Mouse (Mus musculus): ENCODE measurements around the gene Gm20388.

Gm20388 gene

GRCm38 (mm10) chr8:122330446-122331133 lies 2419.9 kb downstream of the Gm20388 start:
- no peak for DNase-seq (ENCODE audit: low spot score in 2 of 2)

GRCm38 (mm10) chr8:122331134-122331523 lies 2420.5 kb downstream of the Gm20388 start:
- DNase-seq (ENCODE audit: low spot score in 2 of 2) = no peak

DNA sequence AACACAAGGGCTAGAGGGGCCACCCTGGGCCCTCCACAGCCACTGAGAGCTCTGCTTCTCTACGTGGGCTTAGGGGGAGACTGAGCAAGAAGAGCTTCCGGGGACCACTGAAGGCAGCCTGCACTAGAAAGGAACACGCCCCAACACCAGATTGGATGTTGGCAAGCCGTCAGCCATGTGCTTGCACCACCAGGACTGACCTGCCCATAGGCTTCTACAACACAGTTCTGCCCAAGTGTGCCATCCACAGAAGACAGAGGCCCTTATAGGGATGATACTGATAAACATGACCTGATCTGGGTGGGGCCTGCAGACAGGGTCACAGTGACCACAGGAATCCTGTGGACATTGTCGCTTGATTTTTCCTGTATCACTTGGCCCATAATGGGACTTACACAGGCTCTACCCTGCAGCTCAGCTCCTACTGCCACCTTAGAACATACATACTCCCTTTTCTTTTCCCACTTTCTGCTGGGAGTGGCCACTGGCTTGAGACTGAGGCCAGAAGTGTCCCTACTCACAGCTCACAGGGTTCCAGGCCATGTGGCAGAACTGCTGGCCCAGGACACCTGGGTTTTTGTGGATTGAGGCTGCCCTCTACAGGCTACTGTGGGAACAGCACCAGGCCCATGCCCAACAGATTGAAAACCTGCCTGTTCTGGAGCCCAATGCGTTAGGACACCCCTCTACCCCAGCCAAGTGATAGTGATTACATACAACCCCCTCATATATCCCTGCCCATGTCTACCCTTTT lies 2422.3 kb downstream of the Gm20388 start:
- peak; percentile 60 to 82 for DNase-seq (ENCODE audit: low spot score in 2 of 2)

DNA sequence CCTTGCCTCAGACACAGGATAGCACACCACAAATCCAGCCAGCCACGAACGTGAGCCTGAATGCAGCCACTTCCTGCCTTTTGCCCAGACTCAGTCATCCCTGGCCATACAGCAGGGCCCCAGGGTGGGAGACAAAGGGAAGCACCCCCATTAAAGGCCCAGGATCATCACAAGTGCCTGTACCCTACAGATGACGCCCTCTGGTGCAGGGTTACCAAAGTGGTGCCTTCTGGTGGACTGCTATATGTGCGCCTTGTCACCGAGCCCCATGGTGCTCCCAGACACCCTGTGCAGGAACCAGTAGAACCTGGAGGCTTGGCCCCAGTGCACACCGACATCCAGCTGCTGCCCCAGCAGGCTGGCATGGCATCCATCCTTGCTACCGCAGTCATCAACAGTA lies 2422.9 kb downstream of the Gm20388 start:
- no peak for DNase-seq (ENCODE audit: low spot score in 2 of 2)

DNA sequence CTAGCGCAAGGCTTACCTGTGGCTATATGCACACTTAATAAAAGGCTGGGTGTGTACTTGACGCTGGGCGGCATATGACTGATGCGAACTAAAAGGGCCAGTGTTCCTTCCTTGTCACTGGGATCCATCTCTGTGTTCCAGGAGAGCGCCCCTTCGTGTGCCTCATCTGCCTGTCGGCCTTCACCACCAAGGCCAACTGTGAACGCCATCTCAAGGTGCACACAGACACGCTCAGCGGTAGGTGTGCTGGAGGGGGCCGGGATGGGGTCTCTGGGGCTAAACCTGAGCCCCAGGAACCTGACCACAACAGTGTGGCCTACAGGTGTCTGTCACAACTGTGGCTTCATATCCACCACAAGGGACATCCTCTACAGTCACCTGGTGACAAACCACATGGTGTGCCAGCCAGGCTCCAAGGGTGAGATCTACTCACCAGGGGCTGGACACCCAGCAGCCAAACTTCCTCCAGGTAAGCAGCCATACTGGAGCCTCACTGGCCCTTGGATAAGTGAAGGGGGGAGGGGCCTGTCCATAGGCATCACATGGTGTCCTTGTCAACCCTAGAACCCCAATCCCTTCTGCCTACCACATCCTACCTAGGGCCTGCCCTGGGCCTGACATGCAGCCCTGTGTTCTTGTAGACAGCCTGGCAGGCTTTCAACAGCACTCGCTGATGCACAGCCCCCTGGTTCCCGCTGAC lies 2424.3 kb downstream of the Gm20388 start:
- no peak for DNase-seq (ENCODE audit: low spot score in 2 of 2)

- DNase-seq (ENCODE audit: low spot score in 2 of 2) = no peak
These were observed 2425.1 kb downstream of the Gm20388 start for GRCm38 (mm10) chr8:122335638-122336250.

DNA sequence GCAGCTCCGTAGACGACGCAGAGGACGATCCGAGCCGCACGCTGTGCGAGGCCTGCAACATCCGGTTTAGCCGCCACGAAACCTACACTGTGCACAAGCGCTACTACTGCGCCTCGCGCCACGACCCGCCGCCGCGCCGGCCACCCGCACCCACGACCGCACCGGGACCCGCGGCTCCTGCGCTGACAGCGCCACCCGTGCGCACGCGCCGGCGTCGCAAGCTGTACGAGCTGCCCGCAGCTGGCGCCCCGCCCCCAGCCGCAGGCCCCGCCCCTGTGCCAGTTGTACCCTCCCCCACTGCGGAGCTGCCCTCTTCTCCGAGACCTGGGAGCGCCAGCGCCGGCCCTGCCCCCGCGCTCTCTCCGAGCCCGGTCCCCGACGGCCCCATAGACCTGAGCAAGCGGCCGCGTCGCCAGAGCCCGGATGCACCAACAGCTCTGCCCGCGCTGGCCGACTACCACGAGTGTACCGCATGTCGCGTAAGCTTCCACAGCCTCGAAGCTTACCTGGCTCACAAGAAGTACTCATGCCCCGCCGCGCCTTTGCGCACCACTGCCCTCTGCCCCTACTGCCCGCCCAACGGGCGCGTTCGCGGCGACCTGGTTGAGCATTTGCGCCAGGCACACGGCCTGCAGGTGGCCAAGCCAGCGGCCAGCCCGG lies 2425.7 kb downstream of the Gm20388 start:
- peak in 1 of 2 experiments; percentile 36 for DNase-seq (ENCODE audit: low spot score in 2 of 2)

DNA sequence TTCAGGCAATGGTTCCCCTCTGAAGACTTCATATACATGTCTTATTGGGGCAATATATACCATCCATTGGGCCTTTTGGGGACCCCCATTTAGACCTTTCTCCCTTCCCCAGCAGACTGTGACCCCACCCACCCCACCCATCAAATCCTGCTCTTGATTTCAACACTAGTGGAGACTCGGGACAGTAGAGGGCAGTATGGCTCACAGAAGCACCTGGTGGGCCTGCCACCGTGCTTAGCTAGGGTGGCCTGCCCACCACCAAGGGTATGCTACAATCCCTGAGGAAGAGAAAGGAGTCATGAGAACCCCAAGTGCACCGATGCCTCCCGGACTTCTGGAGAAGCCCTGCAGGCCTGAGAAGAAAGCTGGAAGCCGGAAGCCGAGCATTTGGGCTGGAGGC lies 2428.2 kb downstream of the Gm20388 start:
- DNase-seq (ENCODE audit: low spot score in 2 of 2) = no peak

DNA sequence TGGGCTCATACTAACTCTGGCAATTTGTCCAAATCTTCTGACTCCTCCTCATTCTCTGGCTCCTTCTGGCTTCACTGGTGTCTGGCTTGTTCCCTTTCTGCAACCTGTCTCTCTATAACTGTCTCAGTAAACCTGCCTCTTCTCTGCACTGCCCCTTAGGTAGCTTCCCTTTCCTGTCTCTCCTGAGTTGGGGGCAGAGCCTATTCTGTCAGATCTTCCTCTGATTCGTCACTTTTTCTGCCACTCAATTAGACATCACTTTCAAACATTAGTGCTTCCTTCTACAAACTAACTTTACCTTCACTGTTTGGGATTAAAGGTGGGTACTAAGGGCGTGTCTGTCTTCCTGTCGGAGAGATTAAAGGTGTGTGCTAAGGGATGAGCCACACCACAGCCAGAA lies 2430.1 kb downstream of the Gm20388 start:
- DNase-seq (ENCODE audit: low spot score in 2 of 2) = no peak

DNA sequence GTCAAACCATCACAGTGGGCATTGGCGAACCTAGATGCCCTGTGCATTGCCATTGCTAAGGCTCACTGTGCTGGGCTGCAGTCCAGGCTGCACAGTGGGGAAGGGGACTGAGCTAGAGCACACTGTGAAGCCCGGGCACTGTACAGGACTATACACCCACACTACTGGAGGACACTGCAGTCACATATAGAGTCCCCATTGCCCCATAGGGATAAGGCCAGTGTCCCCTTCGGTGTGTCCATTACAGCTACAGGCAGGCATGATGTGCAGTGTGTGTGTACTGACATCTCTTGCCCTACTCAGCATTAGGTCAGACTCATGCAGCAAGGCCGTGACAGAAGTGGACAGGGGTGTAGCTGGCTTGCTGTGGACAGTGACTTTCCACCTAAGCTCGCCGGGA lies 2431.1 kb downstream of the Gm20388 start:
- no peak for DNase-seq (ENCODE audit: low spot score in 2 of 2)

DNA sequence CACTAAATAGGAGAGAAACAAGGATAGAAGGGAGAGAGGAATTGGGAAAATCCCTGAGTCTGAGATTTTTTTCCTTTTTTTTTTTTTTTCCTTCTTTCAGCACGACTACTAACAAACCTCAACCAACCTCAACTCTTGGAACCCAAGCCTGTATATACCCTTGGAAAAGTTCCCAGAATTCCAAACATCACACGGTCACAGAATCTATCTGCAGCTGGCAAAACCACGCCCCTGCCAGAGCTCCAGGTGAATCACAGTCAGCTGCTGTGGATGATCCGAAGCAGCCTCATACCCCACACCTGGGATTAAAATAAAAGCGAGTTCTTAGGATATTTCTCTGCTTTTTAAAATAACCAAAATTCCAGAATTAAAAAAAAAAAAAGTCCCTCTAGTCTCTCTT lies 2431.7 kb downstream of the Gm20388 start:
- DNase-seq (ENCODE audit: low spot score in 2 of 2) = no peak

DNA sequence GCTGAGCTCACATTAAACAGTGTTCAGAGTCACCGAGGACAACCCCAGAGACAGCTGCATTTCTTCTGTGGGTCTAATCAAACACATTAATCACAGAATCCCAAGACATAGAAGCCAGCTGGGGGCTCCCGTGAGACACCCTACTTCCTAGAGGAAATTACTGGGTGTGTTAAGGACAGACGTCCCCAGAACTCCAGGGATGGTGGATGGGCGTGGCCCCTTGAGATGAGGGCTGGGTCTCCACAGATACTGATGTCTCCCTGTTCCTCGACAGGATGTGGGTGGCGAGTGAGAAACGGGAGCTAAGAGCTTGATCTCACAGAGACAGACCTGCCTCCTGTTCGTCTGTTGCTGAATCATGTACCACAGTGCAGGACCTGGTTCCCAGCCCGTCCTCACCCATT lies 2432.2 kb downstream of the Gm20388 start:
- DNase-seq (ENCODE audit: low spot score in 2 of 2) = peak; percentile 51 to 68

DNA sequence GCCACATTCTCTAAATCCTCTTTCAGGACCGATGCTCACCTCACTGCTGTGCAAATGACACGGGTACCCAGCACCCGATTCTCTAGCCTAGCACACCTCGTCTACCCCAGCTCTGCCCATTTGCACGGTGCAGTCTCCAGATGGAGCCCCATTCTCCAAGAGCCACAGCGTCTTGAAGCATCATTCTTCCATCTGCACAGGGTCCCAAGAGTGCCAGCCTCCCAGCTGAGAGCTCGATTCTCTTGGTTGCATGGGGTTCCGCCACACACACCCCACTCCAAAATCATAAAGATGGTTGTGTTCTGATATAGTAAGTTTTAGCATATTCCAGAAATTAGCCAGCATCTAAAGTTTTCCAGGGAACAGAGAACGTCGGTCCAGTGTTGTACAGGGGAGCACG lies 2432.7 kb downstream of the Gm20388 start:
- no peak for DNase-seq (ENCODE audit: low spot score in 2 of 2)

- no peak for DNase-seq (ENCODE audit: low spot score in 2 of 2)
These were observed 2433.1 kb downstream of the Gm20388 start for GRCm38 (mm10) chr8:122343758-122344157.

- DNase-seq (ENCODE audit: low spot score in 2 of 2) = no peak
These were observed 2433.6 kb downstream of the Gm20388 start for GRCm38 (mm10) chr8:122344219-122344618.

GRCm38 (mm10) chr8:122345181-122346095 lies 2434.8 kb downstream of the Gm20388 start:
- no peak for DNase-seq (ENCODE audit: low spot score in 2 of 2)

- no peak for DNase-seq (ENCODE audit: low spot score in 2 of 2)
These were observed 2437.3 kb downstream of the Gm20388 start for GRCm38 (mm10) chr8:122347811-122348552.

DNA sequence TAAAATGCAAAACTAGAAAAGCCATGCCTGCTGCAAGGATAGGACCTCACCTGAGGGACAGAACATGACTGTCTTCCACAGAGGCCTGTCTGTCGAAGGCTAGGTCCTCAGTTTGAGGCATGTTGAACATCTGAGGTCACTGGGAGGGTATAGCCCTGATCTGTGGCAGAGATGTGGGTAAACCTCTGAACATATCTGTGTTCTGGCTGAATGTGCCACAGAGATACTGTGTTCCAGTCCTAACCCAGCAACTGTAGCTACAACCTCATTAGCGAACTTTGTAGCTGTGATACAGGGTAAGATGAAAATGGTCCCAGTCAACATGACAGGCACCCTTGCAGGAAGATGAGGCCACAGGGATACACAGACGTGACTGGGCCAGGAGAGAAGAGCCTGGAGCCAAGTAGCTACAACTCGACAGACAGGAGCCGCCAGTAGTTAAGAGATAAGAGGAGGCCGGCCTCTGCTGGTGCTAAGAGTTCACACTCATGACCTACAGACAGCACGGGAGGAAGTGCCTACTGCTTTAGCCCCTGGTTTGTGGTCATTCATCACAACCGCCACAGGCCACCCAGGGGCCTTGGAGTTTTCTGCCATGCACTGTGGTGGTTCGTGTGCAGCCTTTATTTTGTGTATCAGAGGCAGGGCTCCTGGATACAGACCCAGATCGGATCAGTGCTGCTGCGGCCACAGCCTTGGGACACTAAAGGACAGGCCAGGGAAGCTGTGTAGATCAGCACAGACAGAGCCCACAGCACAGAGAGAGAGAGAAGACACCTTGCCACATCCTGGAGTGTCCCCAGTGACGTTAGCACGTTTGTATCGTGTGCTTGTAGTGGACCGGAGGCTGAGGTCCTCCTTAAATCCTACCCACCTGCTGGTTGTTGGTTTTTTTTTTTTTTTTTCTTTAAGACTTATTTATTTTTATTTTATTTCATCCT lies 2439.0 kb downstream of the Gm20388 start:
- DNase-seq (ENCODE audit: low spot score in 2 of 2) = no peak
